Mouse (Mus musculus) liver, postnatal 0 days (tissue): ENCODE data around the gene Rph3al.

ENCODE experiments used
- CTCF ChIP-seq: sonication (generic); IDR thresholded peaks from 2 replicates; pipeline ENCODE4 v1.5.1; 2016; ENCODE audit warnings: antibody characterized with exemption, low read depth
- EP300 ChIP-seq: IDR thresholded peaks from 2 replicates; pipeline ENCODE4 v1.6.1; 2016; ENCODE audit warnings: antibody characterized with exemption, low read depth, mild to moderate bottlenecking

DNA sequence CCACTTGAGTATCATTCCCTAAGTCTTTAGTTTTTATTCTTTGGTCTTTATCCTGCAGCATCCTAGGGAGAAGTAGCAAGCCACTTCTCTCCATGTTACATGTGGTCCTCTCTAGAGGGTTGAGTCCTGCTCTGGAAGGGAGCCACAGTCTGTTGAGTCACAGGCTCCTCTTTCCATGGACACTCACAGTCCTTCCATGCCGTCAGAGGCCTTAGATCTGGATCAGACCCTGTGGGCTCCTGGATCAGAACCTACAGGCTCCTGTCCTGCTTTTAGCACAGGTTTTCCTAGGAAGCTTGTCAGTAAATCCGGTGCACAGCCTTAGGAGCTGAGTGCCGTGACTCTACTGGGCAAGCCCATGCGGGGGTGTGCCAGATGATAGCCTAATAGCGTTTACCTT is 4.9 kb downstream of the Rph3al start:
- TF ChIP-seq CTCF: no peak
- no peak for TF ChIP-seq EP300
